Mouse (Mus musculus): Measurements from ENCODE around the gene Ceacam19. TPM values are rescaled to one million over a fixed set of nuclear protein-coding genes. Genes with fewer than 3 reads are reported as not detected.

The Ceacam19 gene
- total and polyA plus RNA-seq, 3 experiments, result 0.05 TPM; not detected in 2

- no peak for DNase-seq (ENCODE audit: low spot score)
- Histone ChIP-seq H3K4me1 (ENCODE audit: insufficient read depth, low read depth, low read length) (no peaks in the 10 kb centered on the region), H3K27me3 (ENCODE audit: insufficient read depth, low read length) (no peaks in the 10 kb centered on the region), H3K36me3 (replicated peaks) (no peaks in the 10 kb centered on the region), H3K9me3 (replicated peaks) (no peaks in the 10 kb centered on the region), H3K4me3 (ENCODE audit: low read depth, low read length) (no peak overlapping the region)
- ATAC-seq (ENCODE audit: extremely low read depth, insufficient number of reproducible peaks, low FRiP score, poor library complexity, severe bottlenecking), result no peak
- TF ChIP-seq TAL1 (conservative IDR thresholded peaks at IDR 0.05; ENCODE audit: low read depth, low read length) (no peak), GATA2 (IDR thresholded peaks at IDR 0.05; ENCODE audit: borderline replicate concordance, low read depth, low read length) (no peak)
Observed at GRCm38 (mm10) chr7:19928486-19928885, 40.7 kb upstream of the Ceacam19 start.

DNA sequence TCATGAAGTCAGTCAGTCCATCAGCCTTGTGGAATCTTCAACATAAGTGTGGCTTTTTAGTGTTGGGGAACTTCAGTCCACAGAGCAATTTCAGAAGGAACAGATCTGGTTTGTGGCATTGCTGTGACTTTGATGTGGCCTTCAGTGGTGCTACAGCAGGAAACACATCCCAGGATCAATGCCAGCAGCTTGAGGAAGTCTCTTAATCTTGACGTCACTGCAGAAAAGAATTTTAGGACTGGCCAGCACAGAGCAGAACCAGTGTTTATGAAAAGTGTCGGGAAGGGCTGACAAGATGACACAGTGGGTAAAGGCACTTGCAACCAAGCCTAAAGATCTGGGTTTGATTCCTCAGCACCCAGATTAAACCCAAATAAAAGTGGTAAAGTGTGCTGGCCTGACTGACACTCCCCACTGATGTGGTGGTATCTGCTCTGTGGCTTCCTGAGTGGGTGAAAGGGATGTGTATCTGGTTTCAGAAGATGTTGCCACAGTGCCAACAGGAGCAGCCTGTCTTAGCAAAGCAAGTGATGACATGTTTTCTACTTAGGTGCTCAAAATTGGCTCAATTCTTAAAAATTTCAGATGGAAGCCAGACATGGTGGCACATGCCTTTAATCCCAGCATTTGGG, 39.2 kb upstream of the Ceacam19 start:
- no peak for DNase-seq (ENCODE audit: low spot score)
- TF ChIP-seq TAL1 (conservative IDR thresholded peaks at IDR 0.05; ENCODE audit: low read depth, low read length) (no peak), POLR2AphosphoS5 (IDR thresholded peaks at IDR 0.05; ENCODE audit: insufficient replicate concordance, low read depth, low read length) (no peak), GATA2 (IDR thresholded peaks at IDR 0.05; ENCODE audit: borderline replicate concordance, low read depth, low read length) (no peak), CTCF (IDR thresholded peaks at IDR 0.05; ENCODE audit: low read depth, low read length) (no peak), GATA1 (IDR thresholded peaks at IDR 0.05; ENCODE audit: borderline replicate concordance, low read length) (no peak)
- H3K9me3 ChIP-seq (replicated peaks), result no peaks in the 10 kb centered on the region
- H3K27me3 ChIP-seq (ENCODE audit: insufficient read depth, low read length), result no peaks in the 10 kb centered on the region
- H3K36me3 ChIP-seq (replicated peaks), result no peaks in the 10 kb centered on the region
- H3K4me1 ChIP-seq (ENCODE audit: insufficient read depth, low read depth, low read length), result no peaks in the 10 kb centered on the region
- ATAC-seq (ENCODE audit: extremely low read depth, insufficient number of reproducible peaks, low FRiP score, poor library complexity, severe bottlenecking), result no peak
- H3K4me3 ChIP-seq (ENCODE audit: low read depth, low read length), result no peak overlapping the region

DNA sequence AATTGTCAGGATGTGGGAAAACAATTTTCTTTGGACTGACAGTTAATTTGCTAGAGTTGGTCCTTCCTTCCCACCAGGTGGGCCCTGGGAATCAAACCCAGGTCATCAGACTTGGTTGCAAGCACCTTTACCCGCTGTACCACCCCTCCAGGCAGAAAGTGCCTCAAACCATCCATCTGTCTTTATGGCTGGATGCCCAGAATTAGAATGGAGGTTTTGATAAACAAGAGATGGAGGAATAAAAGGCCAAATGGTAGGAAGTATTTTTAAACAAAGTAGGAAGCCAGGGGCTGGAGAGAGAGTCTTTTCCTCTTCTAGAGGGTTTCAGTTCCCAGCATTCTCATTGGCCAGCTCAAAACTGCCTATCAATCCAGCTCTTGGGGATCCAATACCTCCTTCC, 37.6 kb upstream of the Ceacam19 start:
- Histone ChIP-seq H3K36me3 (replicated peaks) (no peaks in the 10 kb centered on the region), H3K9me3 (replicated peaks) (no peaks in the 10 kb centered on the region), H3K4me1 (ENCODE audit: insufficient read depth, low read depth, low read length) (no peaks in the 10 kb centered on the region), H3K4me3 (ENCODE audit: low read depth, low read length) (no peak overlapping the region), H3K27me3 (ENCODE audit: insufficient read depth, low read length) (no peaks in the 10 kb centered on the region; the same call in 1 of the 2 replicates)
- ATAC-seq (ENCODE audit: extremely low read depth, insufficient number of reproducible peaks, low FRiP score, poor library complexity, severe bottlenecking) (no peak), DNase-seq (ENCODE audit: low spot score) (no peak)
- TF ChIP-seq TAL1 (conservative IDR thresholded peaks at IDR 0.05; ENCODE audit: low read depth, low read length), result no peak
- TF ChIP-seq CTCF (IDR thresholded peaks at IDR 0.05; ENCODE audit: low read depth, low read length), result no peak
- no peak for TF ChIP-seq GATA1 (IDR thresholded peaks at IDR 0.05; ENCODE audit: borderline replicate concordance, low read length)
- TF ChIP-seq POLR2AphosphoS5 (IDR thresholded peaks at IDR 0.05; ENCODE audit: insufficient replicate concordance, low read depth, low read length), result no peak
- TF ChIP-seq GATA2 (IDR thresholded peaks at IDR 0.05; ENCODE audit: borderline replicate concordance, low read depth, low read length), result no peak

DNA sequence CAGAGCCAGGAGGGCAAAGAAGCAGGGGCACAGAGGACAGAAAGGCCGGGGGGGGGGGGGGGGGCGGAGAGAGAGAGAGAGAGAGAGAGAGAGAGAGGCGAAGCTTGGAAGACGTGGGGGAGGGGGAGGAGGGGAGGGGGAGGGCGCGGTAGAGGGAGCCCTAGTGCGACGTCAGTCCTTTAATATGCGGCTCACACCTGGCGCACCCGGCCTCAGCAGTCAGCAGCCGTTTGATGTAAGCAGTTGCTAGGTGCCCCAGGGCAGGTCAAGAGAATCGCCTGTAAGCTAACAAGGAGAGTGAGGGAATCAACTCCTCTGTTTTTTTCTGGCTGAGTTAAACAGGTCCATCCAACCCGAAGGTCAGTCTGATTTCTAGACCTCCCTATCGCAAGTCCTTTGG, 36.0 kb upstream of the Ceacam19 start:
- H3K27me3 ChIP-seq (ENCODE audit: insufficient read depth, low read length), result no peaks in the 10 kb centered on the region; the same call in 1 of the 2 replicates
- ATAC-seq (ENCODE audit: extremely low read depth, insufficient number of reproducible peaks, low FRiP score, poor library complexity, severe bottlenecking) (no peak), DNase-seq (ENCODE audit: low spot score) (no peak)
- H3K36me3 ChIP-seq (replicated peaks), result no peaks in the 10 kb centered on the region
- no peaks in the 10 kb centered on the region for H3K4me1 ChIP-seq (ENCODE audit: insufficient read depth, low read depth, low read length)
- no peak for TF ChIP-seq GATA2 (IDR thresholded peaks at IDR 0.05; ENCODE audit: borderline replicate concordance, low read depth, low read length)
- no peak for TF ChIP-seq TAL1 (conservative IDR thresholded peaks at IDR 0.05; ENCODE audit: low read depth, low read length)
- no peak for TF ChIP-seq CTCF (IDR thresholded peaks at IDR 0.05; ENCODE audit: low read depth, low read length)
- TF ChIP-seq GATA1 (IDR thresholded peaks at IDR 0.05; ENCODE audit: borderline replicate concordance, low read length), result no peak
- TF ChIP-seq POLR2AphosphoS5 (IDR thresholded peaks at IDR 0.05; ENCODE audit: insufficient replicate concordance, low read depth, low read length), result no peak
- H3K9me3 ChIP-seq (replicated peaks), result no peaks in the 10 kb centered on the region
- H3K4me3 ChIP-seq (ENCODE audit: low read depth, low read length), result no peak overlapping the region

DNA sequence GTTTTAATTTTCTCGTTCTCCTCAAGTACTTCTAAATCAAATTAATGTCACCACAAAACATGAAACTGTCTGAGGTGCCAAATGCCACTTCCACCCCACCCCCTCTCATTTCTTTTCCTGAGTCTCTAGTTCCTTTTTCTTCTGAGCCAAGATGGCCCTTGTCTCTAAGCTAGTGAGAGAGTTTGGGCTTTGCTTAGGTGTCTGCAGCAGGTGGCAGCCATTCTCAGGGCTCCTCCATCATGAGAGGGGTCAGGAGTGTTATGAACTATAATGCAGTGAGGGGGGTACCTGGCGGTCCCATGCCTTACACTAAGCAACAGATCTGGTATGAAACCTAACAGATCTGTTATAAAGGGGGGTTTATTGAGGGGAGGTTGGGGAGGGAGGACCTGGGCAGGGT, 35.6 kb upstream of the Ceacam19 start:
- TF ChIP-seq CTCF (IDR thresholded peaks at IDR 0.05; ENCODE audit: low read depth, low read length) (no peak), TAL1 (conservative IDR thresholded peaks at IDR 0.05; ENCODE audit: low read depth, low read length) (no peak), POLR2AphosphoS5 (IDR thresholded peaks at IDR 0.05; ENCODE audit: insufficient replicate concordance, low read depth, low read length) (no peak), GATA2 (IDR thresholded peaks at IDR 0.05; ENCODE audit: borderline replicate concordance, low read depth, low read length) (no peak), GATA1 (IDR thresholded peaks at IDR 0.05; ENCODE audit: borderline replicate concordance, low read length) (no peak)
- Histone ChIP-seq H3K9me3 (replicated peaks) (no peaks in the 10 kb centered on the region), H3K4me3 (ENCODE audit: low read depth, low read length) (no peak overlapping the region), H3K4me1 (ENCODE audit: insufficient read depth, low read depth, low read length) (no peaks in the 10 kb centered on the region), H3K36me3 (replicated peaks) (no peaks in the 10 kb centered on the region), H3K27me3 (ENCODE audit: insufficient read depth, low read length) (no peaks in the 10 kb centered on the region; the same call in 1 of the 2 replicates)
- DNase-seq (ENCODE audit: low spot score) (no peak), ATAC-seq (ENCODE audit: extremely low read depth, insufficient number of reproducible peaks, low FRiP score, poor library complexity, severe bottlenecking) (no peak)

GRCm38 (mm10) chr7:19920506-19921261, 32.9 kb upstream of the Ceacam19 start, which contains the start of gene Pvr:
Gene Pvr, minus strand, starts transcription at chr7:19921160.
- no peak for DNase-seq (ENCODE audit: low spot score)
- no peak for ATAC-seq (ENCODE audit: extremely low read depth, insufficient number of reproducible peaks, low FRiP score, poor library complexity, severe bottlenecking)
- Histone ChIP-seq H3K4me3 (ENCODE audit: low read depth, low read length) (no peak within 1 kb of the TSS), H3K9me3 (replicated peaks) (no peaks in the 10 kb centered on the region), H3K4me1 (ENCODE audit: insufficient read depth, low read depth, low read length) (no peaks in the 10 kb centered on the region), H3K36me3 (replicated peaks) (no peaks in the 10 kb centered on the region), H3K27me3 (ENCODE audit: insufficient read depth, low read length) (no peaks in the 10 kb centered on the region; the same call in 1 of the 2 replicates)
- TF ChIP-seq TAL1 (conservative IDR thresholded peaks at IDR 0.05; ENCODE audit: low read depth, low read length) (no peak), GATA2 (IDR thresholded peaks at IDR 0.05; ENCODE audit: borderline replicate concordance, low read depth, low read length) (no peak), POLR2AphosphoS5 (IDR thresholded peaks at IDR 0.05; ENCODE audit: insufficient replicate concordance, low read depth, low read length) (no peak)
